Mouse (Mus musculus): ENCODE measurements around the gene Nphp1. TPM values are rescaled to one million over a fixed set of nuclear protein-coding genes. Genes with fewer than 3 reads are reported as not detected.

Gene Nphp1
- polyA plus RNA-seq, 1 experiment from 2014 or later = 21.5 TPM

GRCm38 (mm10) chr2:127728661-127729450, 59.8 kb downstream of the Nphp1 start:
- Histone ChIP-seq H3K9ac (replicated peaks; ENCODE audit: low read depth) (peak overlapping the region; percentile 23; the same call in 1 of the 2 replicates), H3K27me3 (replicated peaks; ENCODE audit: insufficient read depth, low read length) (no peaks in the 10 kb centered on the region), H3K36me3 (ENCODE audit: insufficient read depth, low read length) (no peaks in the 10 kb centered on the region), H3K4me1 (ENCODE audit: insufficient read depth, low read depth, low read length) (peaks cover 8% of the 10 kb centered on the region; the same call in 1 of the 2 replicates), H3K9me3 (ENCODE audit: low read length) (no peaks in the 10 kb centered on the region), H3K4me2 (replicated peaks; ENCODE audit: low read depth, low read length) (peak overlapping the region; percentile 52; the same call in 1 of the 2 replicates), H3K4me3 (ENCODE audit: low read depth, low read length) (no peak overlapping the region), H3K27ac (ENCODE audit: low read length) (peak overlapping the region; percentile 2; the same call in 1 of the 2 replicates)
- ATAC-seq = peak; percentile 42; the same call in 1 of the 2 replicates
- 39% methylated on average over 15 of the region's 15 CpGs for WGBS
- no peak for TF ChIP-seq EP300 (IDR thresholded peaks at IDR 0.05)
- TF ChIP-seq CTCF (IDR thresholded peaks at IDR 0.05) = no peak
- peak; percentile 18 for DNase-seq (ENCODE audit: low spot score)

- peak; percentile 46 for DNase-seq (ENCODE audit: low spot score)
- 44% methylated on average over 6 of the region's 6 CpGs for WGBS
- Histone ChIP-seq H3K27ac (ENCODE audit: low read length) (peak overlapping the region; percentile 2; the same call in 1 of the 2 replicates), H3K9me3 (ENCODE audit: low read length) (no peaks in the 10 kb centered on the region), H3K36me3 (ENCODE audit: insufficient read depth, low read length) (no peaks in the 10 kb centered on the region), H3K4me3 (ENCODE audit: low read depth, low read length) (no peak overlapping the region), H3K9ac (replicated peaks; ENCODE audit: low read depth) (no peak overlapping the region), H3K27me3 (replicated peaks; ENCODE audit: insufficient read depth, low read length) (no peaks in the 10 kb centered on the region), H3K4me1 (ENCODE audit: insufficient read depth, low read depth, low read length) (peaks cover 8% of the 10 kb centered on the region; the same call in 1 of the 2 replicates), H3K4me2 (replicated peaks; ENCODE audit: low read depth, low read length) (peak overlapping the region; percentile 18; the same call in 1 of the 2 replicates)
- TF ChIP-seq CTCF (IDR thresholded peaks at IDR 0.05) = no peak
- no peak for TF ChIP-seq EP300 (IDR thresholded peaks at IDR 0.05)
- no peak for ATAC-seq
Observed at GRCm38 (mm10) chr2:127728146-127728545, 60.6 kb downstream of the Nphp1 start.

- Histone ChIP-seq H3K9ac (replicated peaks; ENCODE audit: low read depth) (no peak overlapping the region), H3K27ac (ENCODE audit: low read length) (peak overlapping the region; percentile 82), H3K4me3 (ENCODE audit: low read depth, low read length) (no peak overlapping the region), H3K36me3 (ENCODE audit: insufficient read depth, low read length) (no peaks in the 10 kb centered on the region), H3K4me2 (replicated peaks; ENCODE audit: low read depth, low read length) (no peak overlapping the region), H3K4me1 (ENCODE audit: insufficient read depth, low read depth, low read length) (peaks cover 4% of the 10 kb centered on the region; the same call in 1 of the 2 replicates), H3K9me3 (ENCODE audit: low read length) (no peaks in the 10 kb centered on the region), H3K27me3 (replicated peaks; ENCODE audit: insufficient read depth, low read length) (no peaks in the 10 kb centered on the region)
- 33% methylated on average over 4 of the region's 4 CpGs for WGBS
- ATAC-seq (no peak), DNase-seq (ENCODE audit: low spot score) (peak; percentile 33)
- TF ChIP-seq CTCF (IDR thresholded peaks at IDR 0.05) = no peak
- TF ChIP-seq EP300 (IDR thresholded peaks at IDR 0.05) = no peak
Observed at GRCm38 (mm10) chr2:127723193-127723592, 65.5 kb downstream of the Nphp1 start.

DNA sequence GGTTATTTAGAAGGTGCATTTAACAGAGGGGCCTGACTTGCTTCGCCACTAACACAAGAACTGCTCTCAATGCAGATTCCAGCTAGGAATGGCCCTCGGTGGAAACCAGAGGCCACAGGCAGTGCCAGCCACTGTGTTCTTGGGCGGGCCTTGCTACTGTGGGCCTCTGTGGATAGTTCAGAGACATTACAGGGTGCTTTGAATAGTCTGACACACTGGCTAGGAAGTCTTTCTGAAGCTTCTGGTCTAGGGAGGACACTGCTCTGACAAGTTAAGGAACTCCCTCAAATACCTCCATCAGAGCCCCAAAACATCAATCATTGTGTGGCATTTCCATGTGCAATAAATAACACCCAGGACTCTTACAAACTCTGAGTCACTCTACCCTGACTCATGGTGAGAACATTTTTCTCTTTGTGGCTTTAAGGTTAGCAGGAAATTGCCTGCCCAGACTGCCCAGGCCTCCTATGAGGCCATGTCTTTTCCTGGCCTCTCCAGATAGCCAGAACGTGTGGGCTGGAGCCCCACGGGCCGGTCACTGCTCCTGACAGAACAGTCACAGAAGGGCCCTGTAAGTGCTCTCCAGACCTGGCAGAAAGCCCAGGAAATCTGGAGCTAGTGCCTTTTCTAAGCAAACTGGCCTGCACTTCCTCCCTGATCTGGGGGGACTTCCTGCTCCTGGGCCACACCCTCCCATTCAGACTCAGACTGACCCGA, 66.4 kb downstream of the Nphp1 start:
- H3K27ac ChIP-seq (ENCODE audit: low read length) = peak overlapping the region; percentile 88
- TF ChIP-seq EP300 (IDR thresholded peaks at IDR 0.05) = peak; percentile 93
- no peak for TF ChIP-seq CTCF (IDR thresholded peaks at IDR 0.05)
- no peak overlapping the region for H3K4me2 ChIP-seq (replicated peaks; ENCODE audit: low read depth, low read length)
- no peaks in the 10 kb centered on the region for H3K36me3 ChIP-seq (ENCODE audit: insufficient read depth, low read length)
- DNase-seq (ENCODE audit: low spot score) = peak; percentile 96
- 17% methylated on average over 7 of the region's 7 CpGs for WGBS
- H3K9me3 ChIP-seq (ENCODE audit: low read length) = no peaks in the 10 kb centered on the region
- peaks cover 4% of the 10 kb centered on the region; the same call in 1 of the 2 replicates for H3K4me1 ChIP-seq (ENCODE audit: insufficient read depth, low read depth, low read length)
- H3K9ac ChIP-seq (replicated peaks; ENCODE audit: low read depth) = no peak overlapping the region
- no peak overlapping the region for H3K4me3 ChIP-seq (ENCODE audit: low read depth, low read length)
- H3K27me3 ChIP-seq (replicated peaks; ENCODE audit: insufficient read depth, low read length) = no peaks in the 10 kb centered on the region
- peak; percentile 99 for ATAC-seq

GRCm38 (mm10) chr2:127718839-127719468, 69.7 kb downstream of the Nphp1 start:
- TF ChIP-seq CTCF (IDR thresholded peaks at IDR 0.05) (no peak), EP300 (IDR thresholded peaks at IDR 0.05) (no peak)
- H3K36me3 ChIP-seq (ENCODE audit: insufficient read depth, low read length) = no peaks in the 10 kb centered on the region
- H3K27ac ChIP-seq (ENCODE audit: low read length) = no peak overlapping the region
- peaks cover 4% of the 10 kb centered on the region; the same call in 1 of the 2 replicates for H3K4me1 ChIP-seq (ENCODE audit: insufficient read depth, low read depth, low read length)
- H3K4me2 ChIP-seq (replicated peaks; ENCODE audit: low read depth, low read length) = no peak overlapping the region
- H3K9me3 ChIP-seq (ENCODE audit: low read length) = no peaks in the 10 kb centered on the region
- no peaks in the 10 kb centered on the region for H3K27me3 ChIP-seq (replicated peaks; ENCODE audit: insufficient read depth, low read length)
- 69% methylated on average over 8 of the region's 8 CpGs for WGBS
- no peak overlapping the region for H3K9ac ChIP-seq (replicated peaks; ENCODE audit: low read depth)
- DNase-seq (ENCODE audit: low spot score) (peak; percentile 13), ATAC-seq (no peak)
- H3K4me3 ChIP-seq (ENCODE audit: low read depth, low read length) = no peak overlapping the region

- Histone ChIP-seq H3K4me1 (ENCODE audit: insufficient read depth, low read depth, low read length) (no peaks in the 10 kb centered on the region), H3K9ac (replicated peaks; ENCODE audit: low read depth) (no peak overlapping the region), H3K4me2 (replicated peaks; ENCODE audit: low read depth, low read length) (no peak overlapping the region), H3K27ac (ENCODE audit: low read length) (no peak overlapping the region), H3K4me3 (ENCODE audit: low read depth, low read length) (no peak overlapping the region), H3K27me3 (replicated peaks; ENCODE audit: insufficient read depth, low read length) (no peaks in the 10 kb centered on the region), H3K36me3 (ENCODE audit: insufficient read depth, low read length) (no peaks in the 10 kb centered on the region), H3K9me3 (ENCODE audit: low read length) (no peaks in the 10 kb centered on the region)
- TF ChIP-seq CTCF (IDR thresholded peaks at IDR 0.05) (no peak), EP300 (IDR thresholded peaks at IDR 0.05) (no peak)
- WGBS = 58% methylated on average over 3 of the region's 3 CpGs
- ATAC-seq (no peak), DNase-seq (ENCODE audit: low spot score) (no peak)
Observed at GRCm38 (mm10) chr2:127714726-127715125, 74.0 kb downstream of the Nphp1 start.
